Comparison of ENCODE assay signal across 23 mouse cellular contexts in the genomic region with DNA sequence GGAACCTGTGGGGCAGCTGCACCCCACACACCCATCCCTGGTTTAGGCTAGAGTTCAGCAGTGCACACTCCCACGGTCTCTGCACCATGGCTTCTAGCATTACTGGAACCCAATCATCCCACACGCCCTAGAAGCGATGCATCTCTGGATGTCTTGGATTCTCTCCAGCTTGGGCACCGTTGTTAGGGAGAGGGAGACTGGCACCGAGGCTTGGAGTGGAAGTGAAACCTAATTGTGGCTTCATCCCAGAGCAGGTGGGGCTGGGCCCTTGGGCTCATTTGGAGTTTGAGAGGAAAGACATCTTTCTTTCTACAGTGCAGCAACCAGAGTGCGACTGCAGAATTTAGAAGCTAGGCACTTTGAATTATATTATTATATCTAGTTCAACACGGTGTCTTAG. TPM values are rescaled to one million over a fixed set of nuclear protein-coding genes. Genes with fewer than 3 reads are reported as not detected.
DNase-seq lines count a peak whose midpoint lies in the region; ATAC-seq and TF ChIP-seq lines count a peak whose summit lies in the region.
"Had no signal": no experiment of that assay in that cellular context is flagged by ENCODE, and none has a peak within 500 bp of the region (broad histone marks: within the 10 kb centered on the region; RNA-seq: fewer than 3 reads in every experiment).

No protein-coding gene starts in this region.

- no peak for TF ChIP-seq POLR2A in heart, adult 2 months (IDR thresholded peaks at IDR 0.05; ENCODE audit: insufficient read depth, low read depth, low read length)
- no peak for TF ChIP-seq POLR2A in testis, adult 2 months (IDR thresholded peaks at IDR 0.05; ENCODE audit: control insufficient read depth, low read depth, low read length)

- H3K4me1 ChIP-seq in heart, adult 2 months (ENCODE audit: control insufficient read depth, insufficient read depth, low read length) = no peaks in the 10 kb centered on the region; the same call in 1 of the 2 replicates
- H3K4me1 ChIP-seq in testis, adult 2 months (ENCODE audit: control insufficient read depth, insufficient read depth, low read length) = no peaks in the 10 kb centered on the region
- H3K4me1 ChIP-seq: heart, embryonic 15.5 days; midbrain, embryonic 12.5 days; neural tube, embryonic 13.5 days had no signal

- H3K9ac ChIP-seq in heart, adult 2 months (ENCODE audit: low read depth, low read length) = no peak overlapping the region
- H3K9ac ChIP-seq: heart, embryonic 15.5 days; lung, embryonic 14.5 days; midbrain, embryonic 12.5 days; neural tube, embryonic 13.5 days had no signal

- H3K36me3 ChIP-seq in heart, adult 2 months (ENCODE audit: control insufficient read depth, insufficient read depth, low read length) = no peaks in the 10 kb centered on the region
- no peaks in the 10 kb centered on the region for H3K36me3 ChIP-seq in testis, adult 2 months (ENCODE audit: control insufficient read depth, insufficient read depth, low read length)
- H3K36me3 ChIP-seq: heart, embryonic 15.5 days; midbrain, embryonic 12.5 days; neural tube, embryonic 13.5 days had no signal

- WGBS in heart, adult 2 months = 72% methylated on average over 7 of the region's 7 CpGs

- H3K27me3 ChIP-seq in heart, adult 2 months (ENCODE audit: control insufficient read depth, insufficient read depth, low read length) = no peaks in the 10 kb centered on the region
- no peaks in the 10 kb centered on the region for H3K27me3 ChIP-seq in testis, adult 2 months (ENCODE audit: control insufficient read depth, insufficient read depth, low read length)
- H3K27me3 ChIP-seq: heart, embryonic 15.5 days; midbrain, embryonic 12.5 days; neural tube, embryonic 13.5 days had no signal

- H3K79me2 ChIP-seq in heart, adult 2 months (replicated peaks; ENCODE audit: control insufficient read depth, insufficient read depth, low read length) = no peaks in the 10 kb centered on the region

- peak; percentile 22 to 39; a peak in 2 of 4 replicates for ATAC-seq in hematopoietic stem cell, adult 5-6 weeks (replicated peaks in 1 of 2; ENCODE audit: insufficient read depth in 1 of 2, low FRiP score in 2 of 2, low TSS enrichment in 1 of 2, low read depth in 1 of 2, poor library complexity in 2 of 2, severe bottlenecking in 2 of 2)
- ATAC-seq: forebrain, embryonic 14.5 days; hindbrain, embryonic 16.5 days; intestine, postnatal 0 days; Patski had no signal

- intact Hi-C loops in heart, adult 2 months (cut with DNase I) = no loop called here

- no peak for TF ChIP-seq CTCF in heart, adult 2 months (IDR thresholded peaks at IDR 0.05)
- no peak for TF ChIP-seq CTCF in testis, adult 2 months (IDR thresholded peaks at IDR 0.05; ENCODE audit: control insufficient read depth, insufficient read depth, insufficient replicate concordance, low read depth, low read length)

- H3K4me3 ChIP-seq in heart, adult 2 months = no peak overlapping the region
- H3K4me3 ChIP-seq in testis, adult 2 months (ENCODE audit: control insufficient read depth, low read depth, low read length) = peak overlapping the region; percentile 1; the same call in 1 of the 2 replicates
- H3K4me3 ChIP-seq: heart, embryonic 15.5 days; left cerebral cortex, adult 2 months; midbrain, embryonic 12.5 days; neural tube, embryonic 13.5 days had no signal

- peak; percentile 60 for DNase-seq in heart, adult 11 months
- DNase-seq in heart, adult 2 months = no peak
- DNase-seq in testis, postnatal 14 days (ENCODE audit: low spot score) = no peak
- DNase-seq in left cerebral cortex, adult 11 months (ENCODE audit: low spot score) = no peak
- no peak for DNase-seq in ovary, postnatal 36 days (ENCODE audit: low spot score)
- DNase-seq: adrenal gland, postnatal 10 days; cerebellum, adult 11 months; heart, postnatal 4 days; kidney, postnatal 14 days; left cerebral cortex, postnatal 4 days; liver; lung, embryonic 14.5 days; lung, postnatal 36 days had no signal

- no peak overlapping the region for H3K27ac ChIP-seq in heart, adult 2 months
- no peak overlapping the region for H3K27ac ChIP-seq in testis, adult 2 months (ENCODE audit: control insufficient read depth, insufficient read depth, low read depth, low read length)
- H3K27ac ChIP-seq: heart, embryonic 15.5 days; left cerebral cortex, adult 2 months; midbrain, embryonic 12.5 days; neural tube, embryonic 13.5 days had no signal

- no peak for TF ChIP-seq EP300 in heart, adult 2 months (IDR thresholded peaks at IDR 0.05; ENCODE audit: insufficient read depth, low read depth, low read length)

RNA-seq across cellular contexts. Expression of gene Abcb4, which starts 44.4 kb away (rescaled TPM):
- 10 to 100 TPM; 14.2 to 19.0 TPM for total RNA-seq in heart, adult 2 months (2021)
- 7.1 and 10.1 TPM in 2 replicates for polyA plus RNA-seq in heart, adult 2 months (2012; rRNA removed)
- polyA plus RNA-seq in testis, adult 2 months (2012; rRNA removed) = 0.51 and 0.89 TPM in 2 replicates
- total RNA-seq in hematopoietic stem cell, adult 5-6 weeks (2017) = 13.4 and 39.0 TPM in 2 replicates

RNA-seq across cellular contexts. Expression of gene Crot, which starts 59.2 kb away (rescaled TPM):
- total RNA-seq in heart, adult 2 months (2021) = 10 to 100 TPM; 18.8 to 21.6 TPM
- polyA plus RNA-seq in heart, adult 2 months (2012; rRNA removed) = 8.6 and 16.2 TPM in 2 replicates
- 3.0 and 3.8 TPM in 2 replicates for polyA plus RNA-seq in testis, adult 2 months (2012; rRNA removed)
- total RNA-seq in hematopoietic stem cell, adult 5-6 weeks (2017) = 80.4 and 87.1 TPM in 2 replicates
